Mouse (Mus musculus) testis, postnatal 14 days (tissue): ENCODE results near the gene Dapk2.
A peak's percentile ranks its signal among the peaks of the same experiment; 100 is the strongest.

Experiments
- DNase-seq: peaks from one replicate; pipeline ENCODE4 v3.0.0; 2021; ENCODE audit warnings: low spot score

Gene Dapk2

DNA sequence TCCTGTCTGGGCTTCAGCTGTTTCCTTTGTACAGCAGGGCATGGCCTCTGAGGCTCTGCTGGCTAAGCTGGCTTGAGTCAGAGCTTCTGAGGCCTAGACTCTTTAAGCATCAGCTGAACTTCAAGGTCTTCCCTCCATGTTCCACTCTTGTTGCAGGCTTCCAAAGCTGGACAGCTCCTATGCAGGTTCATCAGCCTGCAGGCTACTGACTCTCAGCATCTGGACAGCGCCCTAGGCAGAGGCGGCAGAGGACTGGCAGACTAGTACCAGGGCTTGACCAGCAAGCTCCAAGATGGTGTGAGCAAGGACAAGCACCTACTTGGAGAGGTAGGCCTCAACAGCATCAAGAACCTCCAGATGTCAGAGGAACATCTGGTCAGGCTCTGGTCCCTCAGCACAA, 149.3 kb downstream of the Dapk2 start:
- DNase-seq = peak; percentile 44

DNA sequence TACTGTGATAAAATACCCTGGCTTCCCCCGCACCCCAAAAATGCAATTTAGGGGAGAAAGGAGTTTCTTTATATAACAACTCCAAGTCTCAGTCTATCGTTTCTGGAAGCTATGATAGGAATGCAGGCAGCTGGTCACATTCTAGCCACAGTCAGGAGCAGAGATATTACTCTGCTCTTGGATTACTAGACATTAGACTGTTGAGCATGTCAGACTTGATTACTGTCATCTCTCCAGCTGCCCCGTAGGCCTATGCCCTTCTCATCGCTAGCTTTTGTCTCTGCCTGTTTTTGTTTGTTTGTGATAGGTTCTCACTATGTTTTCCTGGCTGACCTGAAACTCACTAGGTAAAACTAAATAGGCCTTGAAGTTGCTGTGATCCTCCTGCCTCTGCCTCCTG, 150.7 kb downstream of the Dapk2 start:
- DNase-seq = no peak

DNA sequence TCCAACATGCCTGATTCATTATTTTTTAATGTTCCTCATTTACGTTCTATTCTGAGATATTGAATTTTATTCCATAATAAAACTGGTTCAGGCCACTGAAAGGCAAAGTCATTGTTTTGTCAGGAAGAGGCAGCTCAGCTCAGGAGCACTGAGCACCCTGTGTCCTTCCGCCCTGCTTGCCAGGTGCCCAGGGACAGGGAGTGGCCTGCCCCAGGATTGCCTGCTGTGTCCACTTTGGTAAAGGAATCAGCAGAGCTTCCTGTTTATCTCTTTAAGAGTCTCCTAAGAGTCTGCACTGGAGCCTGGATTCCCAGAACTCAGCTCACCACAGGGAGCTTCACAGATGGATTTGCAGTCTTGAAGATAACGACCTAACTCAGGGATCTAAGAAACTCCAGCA, 153.4 kb downstream of the Dapk2 start:
- DNase-seq = no peak

DNA sequence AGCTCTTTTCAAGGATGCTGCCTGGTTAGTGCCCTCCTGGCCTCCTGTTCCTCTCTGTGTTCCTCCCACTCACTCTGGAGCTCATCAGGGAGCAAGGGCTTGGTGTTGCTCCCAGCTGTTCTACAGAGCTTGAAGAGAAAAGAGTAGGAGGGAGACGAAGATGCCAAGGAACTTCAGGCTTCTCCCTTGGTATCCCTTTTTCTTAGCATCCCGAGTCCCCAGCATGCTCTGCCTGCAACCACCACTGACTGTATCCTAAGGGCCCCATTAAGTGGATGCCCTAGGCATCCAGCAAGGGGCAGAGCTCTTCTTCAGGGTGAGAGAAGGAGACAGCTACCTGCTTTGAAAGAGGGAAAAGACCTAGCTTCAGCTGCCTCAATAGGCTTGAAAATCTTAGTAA, 158.6 kb downstream of the Dapk2 start:
- DNase-seq = no peak
